Mouse (Mus musculus) frontal cortex, postnatal 10 days (tissue): ENCODE results near the gene Pitpnm2.
A peak's percentile ranks its signal among the peaks of the same experiment; 100 is the strongest.

ENCODE experiments used
- DNase-seq, 2 experiments: peaks; one replicate each; pipeline ENCODE4 v3.0.0; 2022; ENCODE audit warnings: low spot score in 2 of 2, mixed read lengths in 1 of 2

The Pitpnm2 gene

DNA sequence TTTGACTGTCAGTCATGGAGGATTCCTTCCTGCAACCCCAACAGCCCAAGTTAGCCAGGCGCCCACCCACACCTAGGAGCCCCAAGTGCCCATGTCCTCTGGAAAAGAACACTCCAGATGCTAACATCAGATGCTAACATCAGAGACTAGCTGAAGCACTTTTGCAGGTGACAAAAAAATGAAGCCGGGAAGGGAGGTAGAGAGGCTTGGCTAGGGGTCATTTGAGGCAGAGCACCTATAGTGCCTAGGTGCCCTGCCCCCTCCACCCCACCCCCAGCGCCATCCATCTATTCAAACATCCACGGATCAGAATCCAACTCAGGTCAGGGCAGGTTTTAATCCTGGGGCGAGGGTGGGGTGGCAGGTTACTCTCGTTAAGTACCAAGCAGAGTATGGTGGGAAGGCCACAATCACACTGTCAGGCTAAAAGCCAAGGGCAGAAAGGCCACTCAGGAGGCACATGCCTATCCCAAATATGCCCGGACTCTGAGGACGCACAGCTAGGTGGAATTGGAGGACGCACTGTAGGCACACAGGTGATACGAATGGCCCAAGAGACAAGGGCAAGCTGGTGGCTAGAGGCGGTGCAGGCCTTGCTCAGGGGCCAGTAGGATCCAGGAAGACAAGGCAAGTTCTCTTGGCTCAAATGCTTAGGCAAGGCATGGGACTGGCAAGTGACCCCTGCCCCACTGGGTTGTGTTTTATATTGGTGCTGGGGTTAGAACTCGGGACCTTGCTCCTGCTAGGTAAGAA, 155.5 kb downstream of the Pitpnm2 start:
- DNase-seq: no peak

DNA sequence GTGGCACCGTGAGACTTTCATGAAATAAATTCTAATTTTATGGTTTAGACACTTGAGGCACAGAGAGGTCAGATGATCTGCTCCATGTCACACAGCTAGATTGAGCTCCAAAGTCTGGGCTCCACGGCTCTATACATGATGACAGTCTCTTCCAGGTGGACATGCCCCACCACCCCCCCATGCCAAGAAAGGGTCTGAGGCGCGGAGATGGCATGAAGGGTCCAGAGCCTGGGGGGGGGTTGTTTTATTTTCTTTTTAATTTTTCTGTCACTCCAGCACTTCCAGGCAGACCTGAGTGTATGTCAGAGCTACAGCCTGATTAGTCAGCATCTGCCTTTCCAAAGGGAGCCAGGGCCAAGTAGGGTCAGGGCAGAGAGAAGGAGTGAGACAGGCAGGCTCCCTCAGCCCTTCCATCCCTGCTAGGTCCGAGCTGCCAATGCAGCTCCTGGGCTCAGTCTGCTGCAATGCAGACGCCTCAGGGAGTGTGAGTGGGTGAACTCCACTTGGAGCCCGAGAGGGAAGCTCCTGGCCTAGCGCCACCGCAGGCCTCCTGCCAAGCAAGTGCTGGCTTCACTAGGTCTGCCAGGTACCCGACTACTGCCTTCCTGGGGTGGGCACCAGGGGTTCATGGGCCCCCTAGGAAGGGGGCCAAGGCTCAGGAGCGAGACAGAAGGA, 156.3 kb downstream of the Pitpnm2 start:
- DNase-seq: peak in 1 of 2 experiments; percentile 58

DNA sequence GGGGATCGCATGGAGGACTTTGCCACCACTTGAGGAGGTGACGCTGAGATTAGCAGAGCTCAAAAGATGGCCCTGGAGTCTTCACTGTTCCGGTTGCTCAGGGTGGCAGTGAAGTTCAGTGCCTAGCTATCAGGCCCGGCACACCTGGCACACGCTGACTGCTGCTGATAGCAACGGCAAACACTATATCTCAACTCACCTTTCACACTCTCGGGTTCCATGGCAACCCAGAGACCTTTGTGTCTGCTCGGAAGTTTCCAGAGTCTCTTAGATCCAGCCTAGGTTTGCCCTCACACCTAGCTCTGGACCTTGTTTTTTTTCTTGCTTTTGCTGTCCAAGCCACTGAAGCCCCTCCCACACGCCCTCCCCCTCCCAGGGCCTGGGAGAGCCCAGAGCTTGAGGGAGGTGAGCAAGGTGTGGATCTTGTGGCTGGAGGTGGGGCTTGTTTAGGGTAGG, 157.6 kb downstream of the Pitpnm2 start:
- peak in 1 of 2 experiments; percentile 6 for DNase-seq

DNA sequence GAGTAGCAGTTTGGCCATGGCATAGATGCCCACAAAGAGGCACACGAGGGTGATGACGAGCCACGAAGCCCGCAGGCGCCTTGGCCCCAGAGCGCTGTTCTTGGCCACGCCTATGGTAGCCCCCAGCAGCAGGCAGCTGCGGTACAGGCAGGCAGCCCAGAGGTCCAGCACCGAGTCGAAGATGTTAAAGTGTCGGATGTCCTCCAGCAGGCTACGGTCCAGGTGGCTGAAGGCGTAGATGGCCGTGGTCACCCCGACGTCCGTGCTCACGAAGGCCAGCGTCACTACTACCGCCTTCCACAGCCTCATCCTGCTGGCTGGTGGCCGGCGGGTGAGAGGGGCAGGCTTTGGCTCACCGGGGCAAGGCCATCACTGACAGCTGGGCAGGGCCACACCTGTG, 159.7 kb downstream of the Pitpnm2 start:
- DNase-seq: no peak

DNA sequence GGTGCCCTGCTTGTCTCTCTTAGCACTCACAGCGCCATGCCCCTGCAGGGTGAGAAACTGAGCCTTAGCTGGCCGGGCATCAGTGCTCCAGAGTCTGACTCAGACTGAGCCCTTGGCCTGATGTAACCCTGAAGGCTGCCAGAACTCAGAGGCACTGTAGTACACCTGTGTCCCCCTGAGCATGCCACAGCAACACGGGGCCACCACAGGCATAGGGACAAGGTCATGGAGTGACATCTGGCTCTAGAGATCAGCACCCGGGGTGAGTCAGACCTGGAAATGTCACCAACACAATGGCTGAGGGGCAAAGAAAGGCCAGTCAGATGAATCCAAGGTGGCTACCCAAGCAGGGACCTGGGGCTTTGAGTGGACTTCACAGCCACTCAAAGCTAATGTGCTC, 162.7 kb downstream of the Pitpnm2 start:
- DNase-seq: no peak

DNA sequence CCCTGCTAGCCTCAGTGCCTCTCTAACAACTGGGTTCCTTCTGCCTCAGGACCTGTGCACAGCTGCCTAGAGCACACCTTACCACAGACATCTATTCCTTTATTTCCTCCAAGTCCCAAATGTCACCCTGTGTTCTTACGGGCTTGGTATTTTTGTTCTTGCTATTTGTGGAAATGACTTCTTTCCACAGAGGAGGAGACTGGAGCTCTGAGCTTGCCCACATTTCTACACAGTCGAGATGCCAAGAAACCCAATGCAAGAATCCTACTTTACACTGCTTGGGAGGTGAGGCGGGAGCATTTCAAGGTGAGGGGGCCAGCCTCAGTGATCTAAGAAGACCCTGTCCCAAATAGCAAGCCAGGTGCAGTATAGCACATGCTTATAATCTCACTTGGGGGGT, 164.0 kb downstream of the Pitpnm2 start:
- DNase-seq: no peak

DNA sequence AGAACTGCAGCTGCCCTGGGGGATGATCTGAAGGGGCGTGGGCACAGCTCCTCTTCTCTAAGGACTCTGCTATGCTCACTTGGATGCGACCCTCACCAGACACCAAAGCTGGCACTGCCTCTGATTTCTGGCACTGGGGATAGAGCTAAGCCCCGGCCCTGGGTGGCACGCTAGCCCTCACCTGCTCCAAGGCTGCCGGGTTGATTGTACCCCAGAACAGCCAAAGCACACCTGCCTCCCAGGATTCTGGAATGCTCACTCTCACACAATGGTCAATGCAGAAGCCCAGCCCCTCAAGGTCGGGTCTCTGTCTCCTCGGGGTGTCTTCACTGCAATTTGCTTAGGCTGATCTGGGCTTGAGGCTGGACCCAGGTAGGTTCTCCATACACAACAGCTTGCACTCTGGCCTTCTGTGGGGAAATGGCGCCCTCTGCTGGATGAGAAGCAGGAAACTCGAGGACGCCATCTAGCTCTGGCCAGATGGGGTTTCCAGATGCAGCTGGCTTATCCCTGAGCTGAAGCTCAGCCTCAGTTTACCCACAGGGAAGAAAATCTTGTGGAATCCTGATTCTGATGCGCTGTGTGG, 164.9 kb downstream of the Pitpnm2 start:
- peak in 1 of 2 experiments; percentile 76 for DNase-seq

DNA sequence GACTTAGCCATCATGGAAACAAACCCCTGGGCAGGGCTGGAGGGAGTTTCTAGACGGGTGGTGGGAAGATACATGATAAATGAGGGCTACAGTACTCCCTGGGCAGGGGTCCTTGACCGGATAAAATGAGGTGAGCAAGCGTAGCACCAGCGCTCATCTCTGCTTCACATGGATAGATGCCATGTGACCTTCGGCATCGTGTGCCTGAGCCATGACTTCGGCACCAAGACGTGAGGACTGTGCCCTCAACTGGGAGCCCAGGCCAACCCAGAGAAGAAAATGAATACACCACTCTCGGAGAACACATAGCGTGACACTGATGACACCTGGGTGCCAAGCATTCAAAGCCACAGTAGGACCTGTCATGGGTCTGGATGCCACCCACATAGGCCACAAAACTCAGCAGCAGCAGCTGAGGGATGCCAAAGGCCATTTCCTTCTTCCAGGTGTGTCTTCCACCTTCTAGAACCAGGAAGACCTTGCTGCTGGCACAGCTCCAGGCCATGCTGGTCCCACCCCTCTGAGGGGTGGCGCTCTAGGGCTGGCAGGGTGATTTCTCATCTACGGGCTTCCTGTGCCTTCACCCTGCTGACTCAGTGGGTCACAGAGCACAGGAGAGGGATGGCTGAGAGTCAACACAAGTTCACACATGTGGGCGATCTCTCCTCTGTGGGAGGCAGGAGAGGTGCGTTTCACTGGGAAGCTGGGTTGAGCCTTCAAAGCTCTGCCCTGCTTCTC, 165.5 kb downstream of the Pitpnm2 start:
- no peak for DNase-seq

DNA sequence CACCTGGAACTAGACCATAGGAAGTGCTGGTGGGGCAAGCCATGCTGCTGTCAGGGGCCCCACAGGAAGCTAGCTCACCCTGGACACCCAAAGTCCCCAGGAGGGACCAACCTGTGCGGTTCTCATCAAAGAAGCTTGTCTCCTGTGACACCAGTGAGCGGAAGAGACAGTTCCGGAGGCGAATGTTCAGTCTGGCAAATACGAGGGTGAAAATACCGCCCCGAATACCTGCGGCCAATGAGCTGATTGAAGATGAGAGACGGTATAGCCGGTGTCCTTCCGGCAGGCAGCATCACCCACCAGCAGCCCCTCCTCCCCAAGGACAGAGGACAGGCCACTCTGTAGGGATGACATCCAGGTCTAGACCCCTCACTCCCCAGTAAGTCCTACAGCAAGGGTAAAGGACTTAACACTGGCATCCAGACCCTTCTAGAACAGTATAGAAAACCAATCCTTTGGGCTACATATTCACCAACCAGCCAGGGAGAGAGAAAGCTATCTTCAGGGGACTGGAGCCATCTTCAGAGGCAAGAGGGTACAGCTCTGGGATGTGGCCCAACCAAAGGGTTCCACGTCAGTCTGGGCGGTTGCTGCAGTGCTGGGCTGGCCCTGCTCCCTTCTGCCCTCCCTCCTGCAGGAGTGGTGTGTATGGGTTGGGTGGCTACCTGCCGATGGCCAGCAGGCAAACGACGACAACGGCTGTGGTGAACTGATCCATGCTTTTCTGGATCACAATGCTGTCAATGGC, 166.4 kb downstream of the Pitpnm2 start:
- no peak for DNase-seq

DNA sequence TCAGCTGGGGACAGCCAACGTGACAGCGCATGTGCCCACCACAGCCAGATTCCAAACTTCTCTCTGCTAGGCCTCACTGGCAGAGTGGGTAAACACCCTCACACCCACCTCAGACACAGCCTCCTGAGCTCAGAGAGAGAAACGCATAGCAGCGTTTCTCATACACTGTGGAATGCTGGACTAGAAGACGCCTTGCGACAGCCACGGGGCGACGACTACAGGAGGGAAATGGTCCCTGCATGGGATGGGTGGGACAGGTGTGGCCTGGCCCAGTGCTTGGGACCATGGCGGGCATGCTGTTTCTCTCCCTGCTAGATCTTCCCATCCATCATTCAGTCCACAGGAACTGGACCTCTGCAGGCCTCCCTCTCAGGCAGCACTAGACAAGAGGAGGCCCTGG, 167.1 kb downstream of the Pitpnm2 start:
- no peak for DNase-seq

DNA sequence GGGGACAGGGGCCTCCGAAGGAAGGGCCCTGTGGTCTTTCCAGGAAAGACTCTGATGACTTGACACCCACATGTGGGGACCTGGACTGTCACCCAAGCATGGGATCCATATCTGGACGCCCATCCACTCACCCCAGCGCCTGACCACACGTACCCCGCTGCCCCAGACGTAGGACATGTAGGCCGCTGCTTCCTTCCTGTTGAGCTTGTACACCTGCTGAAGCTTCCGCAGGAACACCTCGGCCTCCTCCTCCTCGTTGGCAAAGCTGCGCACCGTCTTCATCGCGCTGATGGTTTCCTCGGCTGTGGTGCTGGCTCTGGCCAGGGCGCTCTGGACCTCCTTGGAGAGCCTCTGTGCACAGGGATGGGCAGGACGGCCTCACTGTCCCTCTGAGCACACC, 169.7 kb downstream of the Pitpnm2 start:
- DNase-seq: no peak

DNA sequence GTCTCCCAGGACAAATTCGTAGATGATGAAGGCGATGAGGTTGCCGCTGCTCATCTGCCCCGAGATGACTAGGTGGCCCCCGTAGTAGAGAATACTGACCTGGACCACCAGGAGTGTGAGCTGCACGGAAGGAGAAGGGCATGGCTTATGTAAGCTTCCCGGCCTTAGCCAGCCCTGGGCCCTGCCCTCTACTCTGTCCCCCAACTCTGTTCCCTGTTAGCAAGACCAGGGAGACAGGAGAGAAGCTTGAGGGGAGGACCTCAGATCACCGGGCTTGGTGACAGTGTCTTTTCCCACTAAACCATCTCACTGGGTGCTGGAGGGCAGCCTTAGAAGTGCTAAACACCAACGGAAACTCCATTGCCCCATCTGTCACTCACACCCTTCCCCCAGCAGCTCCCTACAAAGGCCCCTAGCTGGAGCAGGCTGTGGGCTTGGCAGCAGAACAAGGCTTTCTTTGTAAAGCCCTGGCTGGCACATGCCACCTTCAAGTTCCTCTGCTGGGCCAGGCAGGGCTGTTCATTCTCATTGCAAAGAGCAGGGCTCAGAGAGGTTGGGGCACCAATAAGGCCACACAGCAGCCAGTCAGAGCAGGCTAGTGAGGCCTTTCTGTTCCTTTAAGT, 170.7 kb downstream of the Pitpnm2 start:
- peak; percentile 71 to 76 for DNase-seq

DNA sequence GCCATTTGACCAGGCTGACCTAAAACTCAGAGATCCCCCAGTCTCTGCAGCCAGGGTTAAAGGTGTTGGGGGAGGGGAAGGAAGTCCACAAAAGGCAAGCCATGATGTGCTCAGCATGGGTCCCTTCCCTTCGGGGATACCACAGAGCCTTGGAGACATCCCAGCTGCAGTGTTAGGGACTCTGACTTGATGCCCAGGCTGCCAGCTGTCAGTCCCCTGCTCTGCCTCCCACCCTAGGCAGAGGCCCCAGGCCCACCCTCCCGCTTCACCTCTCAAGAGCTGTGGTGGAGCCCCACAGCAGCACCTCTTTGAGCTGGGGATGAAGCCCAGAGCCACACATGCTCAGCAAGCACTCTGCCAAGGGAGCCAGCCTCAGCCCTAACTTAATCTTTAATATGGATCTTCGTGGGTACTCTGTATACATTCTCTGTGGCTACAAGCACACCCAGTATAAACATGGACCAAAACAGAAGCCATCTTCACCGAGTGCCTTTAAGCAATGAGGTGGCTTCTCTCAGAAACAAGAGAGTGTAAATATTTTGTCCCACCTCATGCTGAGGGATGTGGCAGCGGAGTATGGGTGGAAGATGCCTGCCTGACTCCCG, 171.6 kb downstream of the Pitpnm2 start:
- DNase-seq: no peak

DNA sequence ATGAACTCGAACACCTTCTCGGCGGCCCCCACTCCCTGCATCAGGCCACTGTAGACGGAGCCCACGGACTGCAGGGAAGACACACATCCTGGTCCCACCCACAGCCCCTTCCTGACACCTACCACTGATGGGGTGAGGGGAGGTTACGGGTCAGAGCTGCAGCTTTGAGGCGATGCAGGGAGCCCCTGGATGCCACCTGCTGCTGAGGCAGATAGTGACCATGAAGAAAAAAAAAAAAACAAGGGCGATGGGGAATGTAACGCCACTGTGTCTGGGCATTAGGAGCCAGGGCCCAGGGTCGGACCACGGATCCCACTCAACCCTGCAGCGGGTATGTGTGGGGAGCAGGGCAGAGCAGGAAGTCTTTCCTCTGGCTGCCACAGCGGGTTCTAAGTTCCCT, 172.3 kb downstream of the Pitpnm2 start:
- no peak for DNase-seq

DNA sequence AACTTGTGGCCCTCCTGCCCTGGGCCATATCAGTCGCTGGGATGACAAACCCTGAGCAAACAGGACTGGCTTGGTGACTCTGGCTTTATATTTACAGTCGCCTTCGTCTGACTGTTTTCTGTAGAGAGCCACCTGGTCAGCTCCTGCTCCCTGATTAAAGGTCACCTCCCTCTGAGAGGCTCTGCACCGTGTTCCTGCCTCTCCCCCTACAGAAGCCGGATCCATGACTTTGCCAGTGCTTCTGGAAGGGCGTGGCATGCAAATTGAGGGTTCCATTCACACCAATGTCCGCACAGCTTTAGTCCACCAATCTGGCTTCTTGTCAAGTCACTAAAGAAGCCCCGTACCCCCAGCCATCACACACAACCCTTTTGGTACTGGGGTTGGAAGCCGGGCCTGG, 173.0 kb downstream of the Pitpnm2 start:
- DNase-seq: no peak

DNA sequence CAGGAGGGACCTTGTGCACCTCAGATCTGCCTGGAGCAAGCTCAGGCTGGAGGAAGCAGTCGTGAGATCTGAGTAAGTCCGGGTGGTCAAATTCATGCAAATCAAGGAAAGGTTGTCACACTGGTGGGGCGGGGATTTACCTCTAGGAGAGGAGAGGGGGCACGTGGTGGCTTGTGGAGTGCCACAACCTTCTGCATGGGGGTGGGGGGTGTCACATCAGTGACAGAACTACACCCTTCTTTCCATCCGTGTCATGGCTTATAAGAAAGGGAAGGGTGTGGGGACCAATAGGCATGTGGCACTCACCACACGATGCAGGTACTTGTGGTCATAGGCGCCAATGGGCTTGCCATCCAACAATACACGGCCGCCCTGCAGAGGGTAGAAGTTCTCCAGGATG, 173.8 kb downstream of the Pitpnm2 start:
- DNase-seq: no peak

DNA sequence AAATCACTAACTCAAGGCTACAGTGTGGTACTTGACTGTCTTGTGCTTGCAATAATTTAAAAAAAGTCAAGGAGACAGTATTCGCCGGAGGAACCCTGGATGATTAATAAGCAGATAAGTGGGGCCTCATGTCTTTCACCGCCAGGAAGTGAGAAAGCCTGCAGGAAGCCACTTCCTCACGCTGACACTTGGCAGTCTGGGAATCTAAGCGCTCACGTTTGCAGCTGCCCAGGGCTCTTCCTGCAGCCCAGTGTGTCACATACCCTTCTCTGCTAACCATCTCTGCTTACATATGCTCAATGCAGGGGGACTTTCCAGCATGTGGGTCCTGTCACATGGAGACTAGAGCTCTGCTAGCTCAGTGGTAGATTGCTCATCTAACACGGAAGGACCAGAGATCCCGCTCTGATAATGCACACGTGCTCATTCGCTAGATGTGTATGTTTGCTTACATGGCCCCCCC, 174.7 kb downstream of the Pitpnm2 start:
- DNase-seq: no peak

DNA sequence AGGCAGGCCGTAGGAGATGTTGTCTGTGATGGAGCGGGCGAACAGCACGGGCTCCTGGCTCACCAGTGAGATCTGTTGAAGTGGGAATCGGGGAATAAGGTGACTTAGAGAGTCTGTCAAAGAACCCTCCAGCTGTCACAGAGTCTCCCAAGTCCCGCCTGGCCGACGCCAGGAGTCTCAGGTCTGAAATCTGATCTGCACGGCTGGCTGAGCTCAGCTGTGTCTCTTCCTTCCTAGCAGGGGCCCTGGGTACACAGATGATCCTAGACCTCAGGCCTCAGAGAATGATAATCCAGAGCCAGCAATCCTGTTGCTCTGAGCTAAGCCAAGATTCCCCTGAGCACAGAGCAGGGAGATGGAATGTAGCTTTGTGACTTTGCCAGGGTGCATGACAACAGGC, 175.9 kb downstream of the Pitpnm2 start:
- no peak for DNase-seq

DNA sequence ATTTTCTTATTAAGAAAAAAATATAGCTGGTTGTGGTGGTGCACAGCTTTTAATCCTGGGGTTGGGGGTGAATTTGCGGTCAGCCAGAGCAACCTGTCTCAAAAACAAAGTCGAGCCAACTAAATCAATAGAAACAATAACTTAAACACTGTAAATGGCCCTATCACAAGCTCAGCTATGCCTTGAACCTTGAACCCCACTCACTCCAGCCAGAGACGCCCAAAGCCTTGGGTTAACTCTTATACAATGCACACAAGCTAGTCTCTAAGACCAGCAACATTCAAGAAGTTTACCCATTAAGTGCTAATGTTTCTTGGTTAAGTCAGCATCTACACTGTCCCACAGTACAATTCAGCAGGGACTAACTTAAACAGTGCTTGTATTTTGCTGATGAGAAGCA, 179.9 kb downstream of the Pitpnm2 start:
- no peak for DNase-seq
